Mouse (Mus musculus): ENCODE results near the gene Mcam. TPM values are rescaled to one million over a fixed set of nuclear protein-coding genes. Genes with fewer than 3 reads are reported as not detected.

The Mcam gene
- 190 and 209 TPM in 2 replicates for total RNA-seq (2014; rRNA removed; ENCODE audit: low replicate concordance)
- 47.1 and 54.2 TPM in 2 replicates for polyA plus RNA-seq (2015; fragmentation: Nextera tagmentation; extraction: Ambion mirVana)

DNA sequence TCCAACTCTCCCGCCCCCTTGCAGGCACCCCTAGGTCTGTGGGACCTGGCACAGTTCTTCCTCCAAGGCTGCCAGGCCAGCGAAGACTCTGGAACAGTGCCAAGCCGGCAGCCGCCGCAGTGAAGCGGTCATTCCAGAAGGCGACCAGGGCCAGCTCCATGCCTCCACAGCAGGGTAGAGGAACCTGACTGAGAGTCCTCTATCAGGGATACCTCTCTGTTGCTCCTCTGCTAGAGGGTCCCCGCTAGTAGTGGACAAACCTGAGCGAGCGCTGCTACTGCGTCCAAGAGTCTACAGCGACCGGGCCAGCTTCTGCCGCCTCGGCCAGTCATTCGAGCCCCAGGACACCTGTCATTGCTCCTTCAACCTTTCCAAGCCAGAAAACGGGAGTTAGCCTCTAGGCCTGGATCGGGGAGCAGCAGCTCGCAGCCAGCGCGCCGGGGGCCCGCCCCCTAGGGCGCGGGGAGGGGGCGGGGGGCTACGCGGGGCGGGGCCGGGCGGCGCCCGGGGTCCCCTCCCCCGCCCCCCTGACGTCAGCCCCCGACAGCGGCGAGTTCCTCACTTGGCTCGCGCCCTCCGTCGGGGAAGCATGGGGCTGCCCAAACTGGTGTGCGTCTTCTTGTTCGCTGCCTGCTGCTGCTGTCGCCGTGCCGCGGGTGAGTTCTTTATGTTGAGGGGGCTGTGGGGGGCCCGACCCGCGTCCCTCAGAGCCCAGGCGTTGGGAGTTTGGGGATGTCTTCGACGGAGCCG is at the start of gene Mcam:
Gene Mcam, plus strand, starts transcription at position 369 of the 750 bp plus-strand sequence.
- H3K36me3 ChIP-seq (replicated peaks; ENCODE audit: control insufficient read depth, insufficient read depth, low read length), result peaks cover 27% of the 10 kb centered on the region
- TF ChIP-seq EP300 (IDR thresholded peaks at IDR 0.05; ENCODE audit: low read depth), result 0 out of 2 replicates have a peak, but pooled peaks have one; percentile 16
- TF ChIP-seq CTCF (IDR thresholded peaks at IDR 0.05; ENCODE audit: low read depth), result no peak
- H3K4me3 ChIP-seq (ENCODE audit: low read depth, low read length), result peak within 1 kb of the TSS; percentile 76
- peak; percentile 36 for ATAC-seq (ENCODE audit: insufficient read depth, low read depth)
- H3K27me3 ChIP-seq (ENCODE audit: control insufficient read depth, insufficient read depth, low read length), result no peaks in the 10 kb centered on the region
- DNase-seq (ENCODE audit: low spot score), result peak; percentile 58
- peak within 1 kb of the TSS; percentile 87 for H3K9ac ChIP-seq (replicated peaks; ENCODE audit: low read depth, low read length)
- no peaks in the 10 kb centered on the region for H3K9me3 ChIP-seq (replicated peaks; ENCODE audit: control insufficient read depth, low read length)
- H3K4me2 ChIP-seq (ENCODE audit: low read depth, low read length), result peak within 1 kb of the TSS; percentile 91
- H3K4me1 ChIP-seq (ENCODE audit: control insufficient read depth, insufficient read depth), result peaks cover 39% of the 10 kb centered on the region
- WGBS, result under 1% methylated on average over 43 of the region's 55 CpGs
- peak within 1 kb of the TSS; percentile 97 for H3K27ac ChIP-seq (ENCODE audit: low read depth)

DNA sequence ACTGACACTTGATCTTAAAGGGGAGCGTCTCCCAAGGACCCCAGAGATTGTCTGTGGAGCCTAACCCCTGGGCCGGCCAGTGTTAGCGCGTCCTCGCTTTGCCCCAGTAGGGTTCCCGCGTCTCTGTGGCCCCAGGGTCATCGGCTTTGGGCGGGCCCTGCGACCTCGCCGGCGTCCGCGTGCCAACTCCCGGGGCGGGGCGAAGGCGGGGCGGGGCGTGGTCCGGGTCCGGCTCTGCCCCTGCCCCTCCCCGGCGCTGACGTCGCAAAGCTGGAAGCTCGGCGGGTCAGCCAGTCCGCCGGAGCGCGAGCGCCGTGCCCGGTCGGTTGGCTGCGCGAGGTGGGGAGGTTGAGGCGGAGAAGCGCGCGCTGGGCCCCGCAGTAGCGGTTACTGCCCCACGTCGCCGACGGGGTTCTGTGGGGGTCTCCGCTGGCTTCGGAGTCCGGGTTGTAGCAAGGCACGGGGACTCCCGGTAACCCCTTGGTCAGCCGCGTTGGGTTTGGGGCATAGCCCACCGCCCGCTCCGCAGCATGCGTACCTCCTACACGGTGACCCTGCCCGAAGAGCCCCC is 49.5 kb upstream of the Mcam start:
- Histone ChIP-seq H3K9ac (replicated peaks; ENCODE audit: low read depth, low read length) (peak overlapping the region; percentile 96), H3K27ac (ENCODE audit: low read depth) (peak overlapping the region; percentile 97), H3K4me2 (ENCODE audit: low read depth, low read length) (peak overlapping the region; percentile 95), H3K36me3 (replicated peaks; ENCODE audit: control insufficient read depth, insufficient read depth, low read length) (0 out of 2 replicates have a peak, but pooled peaks cover 3% of the 10 kb centered on the region), H3K27me3 (ENCODE audit: control insufficient read depth, insufficient read depth, low read length) (no peaks in the 10 kb centered on the region), H3K4me1 (ENCODE audit: control insufficient read depth, insufficient read depth) (peaks cover 60% of the 10 kb centered on the region), H3K4me3 (ENCODE audit: low read depth, low read length) (peak overlapping the region; percentile 79), H3K9me3 (replicated peaks; ENCODE audit: control insufficient read depth, low read length) (no peaks in the 10 kb centered on the region)
- ATAC-seq (ENCODE audit: insufficient read depth, low read depth) (peak; percentile 75), DNase-seq (ENCODE audit: low spot score) (peak; percentile 85)
- TF ChIP-seq EP300 (IDR thresholded peaks at IDR 0.05; ENCODE audit: low read depth), result 0 out of 2 replicates have a peak, but pooled peaks have one; percentile 58
- no peak for TF ChIP-seq CTCF (IDR thresholded peaks at IDR 0.05; ENCODE audit: low read depth)
- under 1% methylated on average over 35 of the region's 62 CpGs for WGBS

DNA sequence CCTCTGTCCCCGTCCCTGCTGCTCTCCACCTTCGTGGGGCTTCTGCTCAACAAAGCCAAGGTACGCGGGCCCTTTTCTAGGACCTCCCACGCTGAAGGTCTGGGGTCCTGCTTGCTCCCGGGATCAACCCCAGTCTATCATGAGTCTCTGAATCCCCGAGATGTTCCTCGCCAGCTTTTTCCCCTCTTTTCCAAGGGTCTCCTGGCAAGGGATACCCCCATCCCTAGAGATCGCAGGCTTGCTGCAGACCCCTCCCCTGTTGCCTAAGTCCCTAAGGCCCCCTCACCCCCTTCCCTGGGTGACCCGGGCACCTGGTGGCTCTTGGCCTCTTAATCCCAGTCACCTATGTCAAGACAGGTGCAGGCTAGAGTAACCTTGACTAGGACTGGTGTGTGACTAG is 49.0 kb upstream of the Mcam start:
- TF ChIP-seq CTCF (IDR thresholded peaks at IDR 0.05; ENCODE audit: low read depth), result no peak
- TF ChIP-seq EP300 (IDR thresholded peaks at IDR 0.05; ENCODE audit: low read depth), result no peak
- H3K27me3 ChIP-seq (ENCODE audit: control insufficient read depth, insufficient read depth, low read length), result no peaks in the 10 kb centered on the region
- no peak for ATAC-seq (ENCODE audit: insufficient read depth, low read depth)

DNA sequence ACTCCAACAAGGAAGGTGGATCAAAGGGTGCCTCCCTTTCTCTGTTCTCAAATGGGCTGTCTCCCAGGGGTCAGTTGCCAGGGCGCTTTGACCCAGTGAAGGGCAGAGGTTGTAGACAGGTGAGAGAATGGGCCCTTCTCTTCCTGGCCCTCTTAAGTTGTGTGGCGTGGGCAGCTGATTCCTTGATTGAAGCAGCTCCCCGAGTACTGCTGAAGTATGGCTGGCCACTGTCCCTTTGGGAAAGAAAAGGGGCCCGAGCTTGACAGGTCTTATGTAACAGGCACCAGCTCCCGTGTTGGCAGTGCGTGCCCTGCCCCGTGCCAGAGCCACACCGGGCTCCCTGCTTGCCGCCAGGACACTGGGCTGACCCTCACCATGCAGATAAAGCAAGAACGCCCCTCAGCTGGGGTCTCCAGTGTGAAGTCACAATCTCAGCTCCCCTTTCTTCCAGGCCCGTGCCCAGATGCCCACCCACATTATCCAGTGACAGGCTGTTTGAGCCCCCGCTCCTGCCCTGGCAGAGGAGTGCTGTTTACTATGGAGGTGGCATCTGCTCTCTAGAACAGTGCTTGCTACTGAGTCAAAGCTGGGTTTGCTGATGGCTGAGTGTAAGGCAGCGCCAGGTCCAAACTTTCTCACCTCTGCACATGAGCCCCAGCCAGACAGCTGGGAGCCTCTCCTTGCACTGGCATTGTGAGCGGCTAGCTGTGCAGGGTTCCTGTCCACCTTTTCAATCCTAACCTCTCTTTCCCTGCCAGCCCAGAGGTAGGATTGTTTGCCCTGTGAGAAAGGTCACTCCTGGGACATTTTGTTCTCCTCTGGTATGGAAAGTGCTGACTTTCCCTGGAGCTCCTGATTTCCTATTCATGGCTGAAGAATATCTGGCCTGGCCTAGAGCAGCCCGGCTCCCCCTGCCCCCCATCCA is 48.3 kb upstream of the Mcam start:
- TF ChIP-seq CTCF (IDR thresholded peaks at IDR 0.05; ENCODE audit: low read depth) (no peak), EP300 (IDR thresholded peaks at IDR 0.05; ENCODE audit: low read depth) (peak; percentile 51)
- H3K27ac ChIP-seq (ENCODE audit: low read depth), result peak overlapping the region; percentile 97

More for the DNA sequence above, 49.0 kb upstream of the Mcam start:
- DNase-seq (ENCODE audit: low spot score), result no peak
- H3K4me1 ChIP-seq (ENCODE audit: control insufficient read depth, insufficient read depth), result peaks cover 59% of the 10 kb centered on the region
- H3K4me2 ChIP-seq (ENCODE audit: low read depth, low read length), result peak overlapping the region; percentile 95
- H3K9me3 ChIP-seq (replicated peaks; ENCODE audit: control insufficient read depth, low read length), result no peaks in the 10 kb centered on the region
- WGBS, result 2% methylated on average over 10 of the region's 10 CpGs
- peak overlapping the region; percentile 79 for H3K4me3 ChIP-seq (ENCODE audit: low read depth, low read length)
- H3K27ac ChIP-seq (ENCODE audit: low read depth), result peak overlapping the region; percentile 97
- peaks cover 8% of the 10 kb centered on the region; the same call in 1 of the 2 replicates for H3K36me3 ChIP-seq (replicated peaks; ENCODE audit: control insufficient read depth, insufficient read depth, low read length)
- peak overlapping the region; percentile 96 for H3K9ac ChIP-seq (replicated peaks; ENCODE audit: low read depth, low read length)

DNA sequence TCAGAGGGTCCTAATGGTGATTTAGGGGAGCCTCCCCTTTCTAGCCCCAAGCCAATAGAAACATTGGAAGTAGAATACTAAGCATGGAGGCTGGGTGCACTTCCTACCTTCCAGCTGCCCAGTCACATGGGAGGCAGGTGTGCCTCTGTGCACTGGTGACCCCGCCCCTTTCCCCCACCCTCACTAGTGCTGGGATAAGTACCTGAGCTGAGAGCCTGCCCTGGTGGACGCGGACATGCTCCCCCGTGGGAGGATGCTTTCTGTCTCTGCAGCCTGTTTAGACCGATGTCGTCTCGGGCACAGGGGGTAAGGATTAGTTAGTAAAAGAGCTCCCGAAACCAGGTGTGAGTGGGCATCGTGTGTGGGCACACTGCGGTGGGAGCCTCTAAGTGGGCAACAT is 47.3 kb upstream of the Mcam start:
- no peak for DNase-seq (ENCODE audit: low spot score)
- peak overlapping the region; percentile 97 for H3K27ac ChIP-seq (ENCODE audit: low read depth)
- H3K36me3 ChIP-seq (replicated peaks; ENCODE audit: control insufficient read depth, insufficient read depth, low read length), result peaks cover 24% of the 10 kb centered on the region
- peaks cover 43% of the 10 kb centered on the region for H3K4me1 ChIP-seq (ENCODE audit: control insufficient read depth, insufficient read depth)
- H3K9ac ChIP-seq (replicated peaks; ENCODE audit: low read depth, low read length), result peak overlapping the region; percentile 96
- no peaks in the 10 kb centered on the region for H3K9me3 ChIP-seq (replicated peaks; ENCODE audit: control insufficient read depth, low read length)
- no peak for ATAC-seq (ENCODE audit: insufficient read depth, low read depth)
- H3K4me2 ChIP-seq (ENCODE audit: low read depth, low read length), result peak overlapping the region; percentile 95
- WGBS, result 37% methylated on average over 10 of the region's 10 CpGs
- H3K27me3 ChIP-seq (ENCODE audit: control insufficient read depth, insufficient read depth, low read length), result no peaks in the 10 kb centered on the region
- peak overlapping the region; percentile 79 for H3K4me3 ChIP-seq (ENCODE audit: low read depth, low read length)
- TF ChIP-seq EP300 (IDR thresholded peaks at IDR 0.05; ENCODE audit: low read depth) (no peak), CTCF (IDR thresholded peaks at IDR 0.05; ENCODE audit: low read depth) (no peak)

More for the DNA sequence above, 48.3 kb upstream of the Mcam start:
- Histone ChIP-seq H3K9me3 (replicated peaks; ENCODE audit: control insufficient read depth, low read length) (no peaks in the 10 kb centered on the region), H3K9ac (replicated peaks; ENCODE audit: low read depth, low read length) (peak overlapping the region; percentile 96), H3K36me3 (replicated peaks; ENCODE audit: control insufficient read depth, insufficient read depth, low read length) (peaks cover 14% of the 10 kb centered on the region), H3K27me3 (ENCODE audit: control insufficient read depth, insufficient read depth, low read length) (no peaks in the 10 kb centered on the region), H3K4me2 (ENCODE audit: low read depth, low read length) (peak overlapping the region; percentile 95), H3K4me3 (ENCODE audit: low read depth, low read length) (peak overlapping the region; percentile 79), H3K4me1 (ENCODE audit: control insufficient read depth, insufficient read depth) (peaks cover 52% of the 10 kb centered on the region)
- 28% methylated on average over 15 of the region's 15 CpGs for WGBS
- DNase-seq (ENCODE audit: low spot score), result no peak
- ATAC-seq (ENCODE audit: insufficient read depth, low read depth), result no peak
